Mouse (Mus musculus) T-helper 1 cell (primary cell): Measurements from ENCODE around the gene Foxp4.

ENCODE experiments used
- in situ Hi-C: fragments of 300-600 bp; cut with MboI, MseI; formaldehyde crosslinking; loops from one replicate; pipeline ENCODE4 v1.15.1; 2025; ENCODE audit warnings: high pct_unique_total_duplicates

Gene Foxp4

DNA sequence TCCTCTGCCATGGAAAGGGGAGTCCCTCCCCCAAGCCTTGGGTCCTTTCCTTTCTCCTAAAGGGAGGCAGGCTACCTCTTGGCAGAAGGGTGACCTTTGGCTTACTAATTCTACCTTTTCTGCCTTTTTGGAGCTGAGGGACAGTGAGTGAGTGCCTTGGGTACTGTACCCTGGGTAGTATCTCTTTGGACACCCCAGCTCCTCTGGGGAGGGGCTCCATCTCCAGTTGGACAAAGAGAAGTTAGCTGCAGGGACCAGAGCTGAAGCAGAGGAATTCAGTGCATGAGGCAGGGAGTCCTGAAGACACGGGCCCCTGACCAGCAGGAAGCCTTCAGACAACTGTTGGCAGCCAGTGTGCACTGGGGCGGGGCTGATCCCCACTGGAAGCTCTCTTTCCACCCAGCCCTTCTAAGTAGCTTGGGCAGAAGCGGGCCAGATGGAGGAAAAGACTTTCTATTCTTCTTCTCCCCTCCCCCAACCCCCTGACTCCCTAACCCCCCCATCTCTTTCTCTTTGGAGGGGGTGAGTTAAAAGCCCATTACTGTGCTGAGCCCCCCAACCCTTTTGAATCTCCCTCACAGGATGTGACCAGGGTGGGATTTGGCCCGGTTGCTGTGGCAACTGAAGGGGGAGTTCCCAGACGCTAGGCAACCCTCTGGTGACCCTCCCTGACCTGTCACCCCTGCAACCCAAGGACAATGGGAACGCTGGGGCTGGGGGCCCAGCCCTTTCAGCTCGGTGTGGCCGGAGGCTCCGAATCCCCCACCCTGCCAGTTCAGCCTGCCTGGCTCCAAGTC lies 26.3 kb downstream of the Foxp4 start:
- in situ Hi-C loops: no loop called here

DNA sequence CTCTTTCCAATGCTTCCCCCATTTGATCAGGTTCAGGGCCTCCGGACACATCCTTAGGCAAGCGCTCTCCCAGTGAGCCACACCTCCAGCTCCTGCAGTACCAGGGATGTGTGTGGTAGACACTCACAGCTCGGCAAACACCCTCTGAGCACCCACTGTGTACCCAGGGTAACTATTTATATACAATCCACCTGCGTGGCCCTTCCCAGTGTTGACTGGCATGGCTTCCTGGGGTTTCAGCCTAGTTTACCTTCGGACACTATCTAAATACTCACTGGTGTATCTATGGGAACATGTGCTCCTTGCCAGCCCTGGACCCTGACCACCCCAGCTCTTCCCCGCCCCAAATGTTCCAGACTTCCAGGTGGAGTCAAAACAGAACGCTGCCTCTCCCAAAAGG lies 34.7 kb downstream of the Foxp4 start:
- in situ Hi-C loops: no loop called here

DNA sequence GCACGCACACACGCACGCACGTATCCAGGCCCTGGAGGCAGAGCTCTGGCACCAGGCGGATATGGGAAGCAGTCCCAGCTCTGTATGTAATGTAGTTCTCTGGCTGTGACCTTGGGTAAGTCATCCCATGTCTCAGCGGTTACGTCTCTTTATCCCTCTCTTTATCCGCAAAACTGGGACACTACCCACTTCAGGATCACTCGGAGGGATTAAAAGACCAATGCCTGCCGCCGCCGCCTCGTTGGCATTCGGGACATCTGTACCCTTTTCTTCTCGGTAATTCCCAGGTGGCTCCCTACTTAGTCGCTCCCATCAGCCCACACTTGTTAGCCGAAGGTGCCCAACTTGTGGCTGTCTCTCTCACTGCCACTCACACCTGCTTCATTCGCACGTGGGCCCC lies 35.2 kb downstream of the Foxp4 start:
- in situ Hi-C loops: no loop called here

DNA sequence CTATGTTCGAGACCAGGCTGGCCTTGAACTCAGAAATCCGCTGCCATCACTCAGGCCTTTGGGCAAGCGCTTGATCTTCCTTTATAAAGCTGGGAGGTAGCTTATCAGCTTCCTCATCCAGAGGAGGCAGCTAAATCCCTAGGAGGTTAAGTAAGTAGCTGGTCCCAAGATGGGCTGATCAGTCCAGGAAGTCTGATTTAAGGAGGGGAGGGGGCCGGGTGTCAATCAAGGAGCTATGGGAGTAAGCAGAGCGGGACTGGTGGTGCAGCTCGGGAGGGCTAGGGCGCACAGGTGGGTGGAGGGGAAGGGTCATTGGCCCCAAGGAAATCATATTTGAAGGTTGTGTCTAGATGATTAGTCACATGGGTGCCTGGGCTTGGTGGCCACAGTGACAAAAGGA lies 35.8 kb downstream of the Foxp4 start:
- in situ Hi-C loops: no loop called here

DNA sequence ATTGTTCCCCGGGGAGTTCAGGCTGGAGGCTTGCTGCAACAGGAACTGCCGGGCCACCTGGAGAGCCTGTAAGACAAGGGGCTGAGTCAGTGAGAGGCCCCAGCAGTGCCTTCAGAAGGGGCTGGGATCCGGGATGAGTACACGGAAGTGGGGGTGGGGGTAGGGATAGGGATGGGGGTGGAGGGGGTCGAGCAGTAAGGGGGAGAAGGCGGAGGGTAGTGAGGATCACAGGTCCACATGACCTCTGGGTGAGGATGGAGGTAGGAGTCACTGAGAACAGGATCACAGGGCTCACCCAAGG lies 36.3 kb downstream of the Foxp4 start:
- in situ Hi-C loops: no loop called here

DNA sequence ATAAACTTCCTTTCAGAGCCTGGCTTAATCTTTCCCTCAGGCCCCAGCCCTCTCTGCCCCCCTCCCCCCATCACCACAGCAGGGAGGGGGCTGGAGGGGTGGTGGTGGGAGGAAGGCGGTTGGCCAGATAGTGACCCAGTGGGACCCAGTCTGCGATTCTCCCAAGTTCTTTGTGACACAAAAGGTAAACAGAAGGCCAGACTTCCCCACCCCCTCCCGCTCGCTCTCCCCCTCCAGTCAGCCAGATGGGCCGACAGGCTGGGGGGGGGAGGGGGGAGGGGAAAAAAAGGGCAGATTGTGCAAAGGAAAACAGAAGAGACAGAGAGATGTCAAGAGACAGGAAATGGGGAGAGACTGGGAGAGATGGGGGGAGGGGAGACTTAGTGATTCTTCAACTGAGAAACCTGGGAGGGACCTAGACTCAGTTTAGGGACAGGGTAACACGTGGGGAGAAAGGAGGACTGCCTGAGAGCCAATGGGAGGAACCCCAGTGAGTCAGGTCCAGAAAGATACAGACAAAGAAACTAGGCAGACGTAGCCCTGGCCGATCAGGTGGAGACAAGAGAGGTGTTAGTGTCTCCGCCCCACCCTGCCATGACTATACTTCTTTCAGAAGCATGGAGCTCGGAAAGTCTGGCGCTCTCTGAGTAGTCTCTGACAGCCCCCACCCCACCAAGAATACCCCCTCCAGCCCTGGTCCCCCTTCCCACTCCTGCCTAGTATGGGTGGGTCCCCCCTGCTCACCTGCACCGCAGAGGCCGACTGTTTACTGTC lies 36.9 kb downstream of the Foxp4 start:
- in situ Hi-C loops: no loop called here

DNA sequence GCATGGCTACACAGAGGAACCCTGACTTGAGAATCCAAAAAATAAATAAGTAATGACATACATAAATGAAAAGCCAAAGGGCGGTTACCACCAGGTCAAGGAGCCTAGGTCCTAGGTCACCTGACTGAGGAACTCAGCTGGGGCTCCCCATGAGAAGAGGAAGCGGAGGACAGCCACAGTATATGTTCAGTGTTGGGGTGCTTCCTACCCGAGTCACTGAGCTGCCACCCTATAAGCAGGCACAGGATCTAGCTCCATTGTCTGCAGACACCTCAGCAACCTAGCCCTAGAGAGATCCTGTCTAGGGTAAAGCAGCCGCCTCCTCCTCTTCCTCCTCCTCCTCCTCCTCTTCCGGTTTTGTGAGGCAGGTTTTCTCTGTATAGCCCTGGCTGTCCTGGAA lies 41.3 kb downstream of the Foxp4 start:
- in situ Hi-C loops: no loop called here

DNA sequence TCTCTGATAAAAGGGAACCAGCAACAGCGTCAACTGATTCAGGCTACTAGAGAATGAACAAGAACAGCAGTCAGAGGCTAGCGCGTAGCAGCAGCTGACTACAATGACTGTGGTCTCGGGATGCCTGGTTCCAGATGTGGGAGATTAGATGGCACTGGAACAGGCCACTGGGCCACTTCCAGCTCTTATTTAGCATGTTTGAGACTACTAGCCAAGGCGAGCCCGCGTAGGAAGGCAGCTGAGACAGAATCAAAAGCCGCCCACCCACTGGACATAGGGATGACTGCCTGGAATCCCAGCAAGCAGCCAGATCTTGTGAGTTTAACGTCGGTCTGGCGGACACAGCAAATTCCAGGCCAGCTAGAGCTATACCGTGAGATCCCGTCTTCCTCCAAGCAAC lies 43.1 kb downstream of the Foxp4 start:
- in situ Hi-C loops: no loop called here

DNA sequence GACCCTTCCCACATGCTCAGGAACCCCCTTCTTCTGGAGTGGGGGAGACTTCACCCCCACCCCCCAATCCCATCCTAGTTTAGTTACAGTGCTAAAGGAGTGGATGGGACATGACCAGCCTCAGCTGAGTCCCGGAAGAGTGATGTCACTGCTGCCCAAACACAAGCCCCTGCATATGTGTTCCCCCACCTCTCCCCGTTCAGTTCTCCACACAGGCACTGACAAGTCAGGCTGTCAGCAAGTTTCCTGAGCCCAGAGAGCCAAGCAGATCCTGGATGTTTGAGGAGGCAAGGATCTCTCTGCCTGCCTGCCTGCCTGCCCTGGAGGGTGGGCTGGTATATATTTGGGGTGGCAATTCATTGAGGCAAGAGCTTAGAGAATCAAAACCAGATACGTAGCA lies 45.2 kb downstream of the Foxp4 start:
- in situ Hi-C loops: no loop called here

DNA sequence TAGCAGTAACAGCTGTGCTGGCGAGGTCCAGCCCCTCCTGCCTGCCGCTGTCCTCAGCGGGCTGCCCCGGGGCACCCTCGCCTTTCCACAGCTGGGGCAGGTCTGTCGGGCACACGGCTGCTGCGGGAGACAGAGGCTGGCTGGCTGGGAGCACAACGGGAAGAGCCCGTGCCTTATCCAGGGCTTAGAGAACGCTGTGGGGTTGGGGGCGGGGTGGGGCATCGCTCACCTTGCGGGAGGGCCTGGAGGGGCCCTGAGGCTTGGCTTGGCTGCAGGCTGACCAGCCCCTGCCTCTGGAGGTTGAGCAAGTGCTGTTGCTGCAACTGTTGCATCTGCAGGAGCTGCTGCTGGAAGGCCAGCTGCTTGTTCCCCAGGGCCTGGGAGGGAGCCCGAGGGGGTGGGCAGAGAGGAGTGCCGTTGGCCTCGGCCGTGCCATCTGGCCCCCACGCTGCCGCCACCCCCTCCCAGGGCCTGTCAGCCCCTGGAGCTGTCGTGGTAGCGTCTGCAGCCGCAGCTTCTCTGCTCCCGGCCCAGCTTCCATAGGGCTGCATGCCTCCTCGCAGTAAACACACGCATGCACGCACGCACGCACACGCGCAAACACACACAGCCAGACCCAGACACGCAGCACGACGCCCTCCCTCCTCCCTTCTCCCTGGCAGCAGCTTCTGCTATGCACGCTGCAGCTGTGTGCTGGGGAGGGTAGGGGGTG lies 45.9 kb downstream of the Foxp4 start:
- in situ Hi-C loops: no loop called here

DNA sequence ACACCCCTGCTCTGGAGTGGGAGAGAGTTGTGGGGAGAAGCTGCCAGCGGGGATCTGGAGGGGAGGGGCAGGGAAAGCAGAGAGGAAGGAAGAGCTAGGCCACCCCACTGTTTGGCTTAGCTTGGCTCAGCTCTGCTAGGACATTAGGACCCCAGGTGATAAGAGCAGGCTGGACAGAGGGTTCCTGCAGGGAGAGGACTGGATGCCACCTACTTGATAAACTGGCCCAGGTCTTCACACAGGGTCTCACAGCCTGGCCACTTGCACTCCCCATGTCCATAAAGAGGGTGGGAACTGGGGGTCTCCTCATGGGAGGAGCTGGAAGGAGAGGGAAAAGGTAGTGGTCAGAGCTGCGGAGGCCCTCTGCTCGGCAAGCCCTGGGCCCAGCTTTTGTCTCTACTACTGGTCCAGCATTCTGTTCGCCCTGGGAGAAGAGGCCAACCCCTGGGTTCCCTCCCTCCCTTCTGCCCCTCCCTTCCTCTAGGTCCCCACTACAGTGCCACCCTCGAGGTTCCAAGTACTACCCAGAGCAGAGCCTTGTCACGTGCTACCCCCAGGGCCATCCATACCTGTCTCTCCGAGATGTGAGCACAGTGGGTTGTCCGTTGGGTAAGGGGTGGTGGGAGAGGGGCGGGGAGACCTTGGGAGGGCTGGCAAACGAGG lies 46.6 kb downstream of the Foxp4 start:
- in situ Hi-C loops: no loop called here

DNA sequence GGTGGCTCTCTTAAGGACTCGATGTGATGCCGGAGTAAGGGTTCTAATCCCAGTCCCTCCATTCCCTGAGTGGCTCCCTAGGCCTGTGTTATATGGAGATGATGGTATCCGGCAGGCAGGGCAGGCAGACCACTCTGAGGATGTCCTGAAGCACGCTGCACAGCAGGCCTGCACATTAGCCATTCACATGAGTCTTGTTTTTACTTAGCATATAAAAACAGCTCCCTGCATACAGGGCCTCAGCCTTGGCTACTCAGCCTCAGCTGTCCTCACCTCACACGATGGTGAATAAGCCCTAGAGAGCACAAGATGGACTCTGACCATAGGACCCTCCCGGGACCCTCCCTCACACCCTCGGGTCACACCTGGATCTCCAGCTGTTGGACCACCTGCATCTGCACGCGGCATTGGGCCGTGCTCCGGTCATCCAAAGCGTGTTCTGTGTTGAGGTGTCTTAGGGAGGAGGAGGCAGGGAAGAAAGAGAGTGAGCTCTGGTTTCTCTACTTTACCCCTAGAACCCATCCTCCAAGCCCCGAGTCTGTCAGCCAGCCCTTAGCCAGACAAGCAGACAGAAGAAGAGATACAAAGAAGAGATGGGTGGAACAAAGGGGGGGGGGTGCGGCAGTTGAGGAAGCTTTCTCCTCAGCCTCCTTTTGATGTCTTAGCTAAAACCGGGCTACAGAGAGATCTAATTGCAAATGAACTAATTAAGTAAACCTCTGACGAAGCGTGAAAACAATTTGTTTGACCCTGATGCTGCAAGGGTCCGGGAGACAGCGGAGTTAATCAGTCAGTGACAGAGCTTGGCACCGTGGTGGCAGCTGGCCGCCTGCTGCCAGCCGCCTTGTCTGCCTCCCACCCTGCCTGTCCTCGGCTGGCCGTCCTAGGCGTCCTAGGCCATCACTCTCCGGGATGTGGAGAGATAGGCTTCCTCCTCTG lies 47.4 kb downstream of the Foxp4 start:
- in situ Hi-C loops: no loop called here

DNA sequence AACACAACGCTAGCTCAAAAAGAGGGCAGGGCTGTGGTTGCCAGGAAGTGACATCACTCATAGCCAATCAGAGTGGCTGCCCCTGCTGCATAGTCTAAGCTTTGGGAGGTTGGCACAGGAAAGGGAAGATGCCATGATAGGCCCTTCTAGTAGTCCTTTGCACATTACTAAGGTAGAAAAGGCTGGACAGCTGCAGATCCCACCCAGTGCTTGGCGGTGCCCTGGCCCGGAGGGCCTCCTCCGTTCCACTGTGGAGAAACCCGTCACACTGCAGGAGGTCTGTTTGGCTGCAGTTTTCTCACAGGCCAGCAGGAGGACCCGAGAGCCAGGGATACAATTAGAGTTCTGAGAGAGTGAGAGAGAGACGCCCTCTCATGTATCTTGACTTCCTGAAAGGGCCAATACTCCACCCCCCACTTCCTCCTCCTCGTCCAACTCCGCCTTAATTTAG lies 51.1 kb downstream of the Foxp4 start:
- in situ Hi-C loops: no loop called here

DNA sequence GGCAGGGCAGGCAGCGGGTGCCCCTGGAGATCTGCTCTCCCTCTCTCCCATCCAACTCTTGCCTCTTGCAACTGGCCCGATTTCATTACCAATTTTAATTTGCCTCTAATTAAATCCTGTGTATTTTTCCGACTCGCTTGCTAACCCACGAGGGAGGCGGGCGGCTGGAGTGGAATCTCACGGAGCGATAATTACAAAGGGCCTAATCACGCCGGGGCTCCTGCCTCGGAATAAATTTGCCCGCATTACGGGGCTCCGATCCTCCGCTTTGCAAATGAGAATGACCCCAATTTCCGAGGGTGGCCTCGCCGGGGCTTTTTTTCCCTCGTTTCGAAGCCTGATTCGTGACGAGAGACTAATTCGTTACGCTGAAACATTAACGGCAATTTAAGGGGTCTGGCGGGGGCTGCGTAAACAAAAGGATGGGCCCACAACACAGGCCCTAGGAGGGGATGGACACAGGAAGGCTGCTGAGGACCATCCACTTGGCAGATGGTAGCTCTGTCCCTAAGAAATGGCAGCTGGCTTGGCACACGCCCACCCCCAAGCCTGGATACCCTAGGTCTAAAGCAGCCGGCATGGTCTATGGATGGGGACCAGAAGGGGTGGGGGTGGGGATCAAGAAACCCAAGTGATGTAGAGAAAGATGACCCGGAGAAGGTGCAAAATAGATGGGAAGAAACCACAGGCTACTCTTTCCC lies 52.0 kb downstream of the Foxp4 start:
- in situ Hi-C loops: no loop called here

DNA sequence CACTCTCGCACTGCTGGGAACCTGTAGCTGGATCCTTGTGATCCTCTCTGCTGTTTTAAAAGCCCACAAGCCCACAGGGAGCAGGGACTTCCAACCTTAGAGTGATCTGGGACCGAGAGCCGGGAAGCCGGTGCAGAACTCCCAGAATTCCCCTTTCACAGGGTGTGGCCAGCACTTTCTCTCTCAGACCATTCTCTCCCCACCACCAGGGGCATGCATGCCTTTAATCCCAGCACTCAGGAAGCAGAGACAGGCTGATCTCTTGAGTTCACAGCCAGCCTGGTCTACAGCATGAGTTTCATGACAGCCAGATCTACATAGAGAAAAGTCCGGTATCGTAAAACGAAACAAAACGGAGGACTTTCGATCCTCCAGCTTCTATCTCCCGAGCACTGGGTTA lies 54.6 kb downstream of the Foxp4 start:
- in situ Hi-C loops: loop anchor here (5.0 kb wide), 1 partner anchor 73 kb away; no protein-coding TSS in a partner anchor

DNA sequence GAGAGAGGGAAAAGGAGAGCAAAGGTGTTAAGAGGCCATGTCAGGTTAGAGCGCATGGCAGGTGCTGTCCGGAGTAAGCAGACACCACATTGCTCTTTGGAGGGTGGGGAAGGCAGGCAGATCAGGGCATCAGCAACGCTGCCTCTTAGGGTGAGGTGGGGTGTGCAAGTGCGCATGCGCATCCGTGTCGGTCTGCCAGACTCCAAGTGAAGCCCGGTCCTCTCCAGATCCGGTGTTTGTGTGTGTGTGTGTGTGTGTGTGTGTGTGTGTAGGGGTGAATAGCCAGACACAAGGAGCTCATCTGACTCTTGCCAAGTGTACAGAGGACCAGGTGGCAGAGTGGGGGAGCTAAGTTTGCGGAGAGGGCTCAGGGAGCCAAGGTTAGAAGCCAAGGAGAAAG lies 58.4 kb downstream of the Foxp4 start:
- in situ Hi-C loops: loop anchor here (5.0 kb wide), 1 partner anchor 69 kb away; no protein-coding TSS in a partner anchor

DNA sequence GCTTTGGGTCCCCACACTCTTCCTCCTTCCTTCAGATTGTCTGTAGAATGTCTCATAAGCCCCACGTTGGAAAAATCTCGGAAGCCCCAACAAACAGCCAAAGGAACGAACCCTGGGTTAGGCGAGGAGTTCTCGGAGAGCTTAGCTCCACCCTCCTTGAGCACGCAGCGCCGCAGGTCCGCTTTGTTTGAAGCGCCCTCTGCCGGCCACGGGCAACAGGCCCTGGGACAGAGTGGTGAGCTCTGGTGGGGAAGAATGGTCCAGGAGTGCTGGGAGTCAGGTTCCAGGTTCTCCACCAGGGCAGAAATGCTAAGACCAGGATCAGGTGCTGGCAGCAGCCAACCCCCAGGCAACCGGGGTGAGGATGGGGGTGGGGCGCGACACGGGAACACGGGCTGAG lies 59.9 kb downstream of the Foxp4 start:
- in situ Hi-C loops: no loop called here

DNA sequence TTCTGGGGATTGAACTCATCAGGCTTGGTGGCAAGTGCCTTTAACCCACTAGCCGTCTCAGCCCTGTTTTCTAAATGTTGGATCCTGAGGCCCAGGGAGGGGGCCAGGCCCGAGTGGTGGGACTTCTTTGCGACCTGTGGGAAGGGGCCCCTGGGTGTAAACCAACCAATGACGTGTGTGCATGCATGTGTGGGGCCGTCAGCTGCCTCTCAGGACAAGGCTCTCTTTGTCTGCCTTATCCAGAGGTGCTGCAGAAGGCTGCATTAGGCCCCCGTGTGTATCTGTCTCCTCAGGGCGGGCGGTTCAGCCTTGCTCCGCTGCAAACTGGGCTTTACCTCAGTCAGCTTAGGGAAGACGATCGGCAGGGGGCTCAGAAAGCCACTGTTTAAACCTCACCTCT lies 61.0 kb downstream of the Foxp4 start:
- in situ Hi-C loops: no loop called here

DNA sequence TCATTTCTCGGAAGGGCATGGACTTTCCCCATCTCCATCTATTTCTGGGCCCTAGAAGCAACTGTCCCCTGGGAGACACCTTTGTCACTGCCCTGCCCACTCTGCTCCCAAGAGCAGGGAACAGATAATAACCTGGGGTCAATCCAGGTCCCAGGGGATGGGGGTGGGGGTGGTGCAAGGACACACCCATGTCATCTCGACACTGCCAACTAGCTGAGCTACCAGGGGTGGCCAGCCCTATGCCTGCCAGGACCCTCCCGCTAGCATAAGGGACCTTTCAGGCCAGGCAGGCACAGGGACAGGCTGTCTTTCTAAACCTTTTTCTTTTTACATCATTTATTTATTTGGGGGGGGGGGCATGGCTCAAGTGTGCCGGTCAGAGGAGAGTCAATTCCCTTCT lies 61.4 kb downstream of the Foxp4 start:
- in situ Hi-C loops: no loop called here

DNA sequence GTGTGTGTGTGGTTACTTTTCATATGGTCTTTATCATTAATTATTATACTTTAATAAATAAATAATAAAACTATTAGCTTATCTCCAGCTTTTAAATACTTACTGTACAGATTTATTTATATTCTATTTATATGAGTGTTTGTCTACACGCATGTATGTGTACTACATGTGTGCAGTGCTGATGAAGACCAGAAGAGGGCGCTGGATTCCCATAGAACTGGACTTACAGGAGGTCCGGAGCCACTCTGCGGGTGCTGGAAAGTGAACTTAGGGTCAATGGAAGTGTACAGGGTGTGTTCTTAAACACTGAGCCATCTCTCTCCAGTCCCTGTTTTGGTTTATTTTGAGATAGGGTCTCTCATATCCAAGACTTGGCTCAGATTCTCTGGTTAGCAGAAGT lies 68.9 kb downstream of the Foxp4 start:
- in situ Hi-C loops: no loop called here
